Mouse (Mus musculus): ENCODE measurements at regions not wholly inside any gene's neighbourhood (a gene's known extent, or its start where the extent isn't known, plus 50 kb on each side); places are given as distances from the start of the nearest gene placed in this dataset.

- DNase-seq (ENCODE audit: low read depth, low spot score): no peak
These were observed 83.1 kb downstream of the Stk35 start for GRCm38 (mm10) chr2:129883417-129883816.

GRCm38 (mm10) chr2:129884316-129884715, 84.0 kb downstream of the Stk35 start:
- DNase-seq (ENCODE audit: low read depth, low spot score): no peak

GRCm38 (mm10) chr2:129885536-129885935, 85.2 kb downstream of the Stk35 start:
- no peak for DNase-seq (ENCODE audit: low read depth, low spot score)

GRCm38 (mm10) chr2:129893231-129893630, 92.9 kb downstream of the Stk35 start:
- DNase-seq (ENCODE audit: low read depth, low spot score): no peak

GRCm38 (mm10) chr2:129893832-129894231, 93.5 kb downstream of the Stk35 start:
- DNase-seq (ENCODE audit: low read depth, low spot score): no peak

- no peak for DNase-seq (ENCODE audit: low read depth, low spot score)
These were observed 94.6 kb downstream of the Stk35 start for GRCm38 (mm10) chr2:129894906-129895305.

GRCm38 (mm10) chr2:129895369-129895768, 95.1 kb downstream of the Stk35 start:
- no peak for DNase-seq (ENCODE audit: low read depth, low spot score)

GRCm38 (mm10) chr2:129896696-129897095, 96.4 kb downstream of the Stk35 start:
- no peak for DNase-seq (ENCODE audit: low read depth, low spot score)

GRCm38 (mm10) chr2:129903383-129904135, 103.2 kb downstream of the Stk35 start:
- DNase-seq (ENCODE audit: low read depth, low spot score): no peak

GRCm38 (mm10) chr2:129904753-129905152, 104.4 kb downstream of the Stk35 start:
- peak; percentile 37 for DNase-seq (ENCODE audit: low read depth, low spot score)

- DNase-seq (ENCODE audit: low read depth, low spot score): no peak
These were observed 103.3 kb upstream of the Tgm3 start for GRCm38 (mm10) chr2:129908701-129909425.

GRCm38 (mm10) chr2:129911203-129911921, 100.8 kb upstream of the Tgm3 start:
- no peak for DNase-seq (ENCODE audit: low read depth, low spot score)

GRCm38 (mm10) chr2:129912556-129912955, 99.6 kb upstream of the Tgm3 start:
- no peak for DNase-seq (ENCODE audit: low read depth, low spot score)

- DNase-seq (ENCODE audit: low read depth, low spot score): no peak
These were observed 97.9 kb upstream of the Tgm3 start for GRCm38 (mm10) chr2:129914261-129914660.

GRCm38 (mm10) chr2:129916411-129916810, 95.7 kb upstream of the Tgm3 start:
- DNase-seq (ENCODE audit: low read depth, low spot score): no peak

GRCm38 (mm10) chr2:129918141-129918790, 93.9 kb upstream of the Tgm3 start:
- no peak for DNase-seq (ENCODE audit: low read depth, low spot score)

GRCm38 (mm10) chr2:129919551-129919950, 92.6 kb upstream of the Tgm3 start:
- DNase-seq (ENCODE audit: low read depth, low spot score): no peak

GRCm38 (mm10) chr2:129927218-129927617, 84.9 kb upstream of the Tgm3 start:
- DNase-seq (ENCODE audit: low read depth, low spot score): no peak

GRCm38 (mm10) chr2:129933578-129933977, 78.6 kb upstream of the Tgm3 start:
- no peak for DNase-seq (ENCODE audit: low read depth, low spot score)

GRCm38 (mm10) chr2:129942824-129943223, 69.3 kb upstream of the Tgm3 start:
- no peak for DNase-seq (ENCODE audit: low read depth, low spot score)

- DNase-seq (ENCODE audit: low read depth, low spot score): no peak
These were observed 64.1 kb upstream of the Tgm3 start for GRCm38 (mm10) chr2:129947847-129948553.
